Mouse (Mus musculus): Measurements from ENCODE around the gene Gm45808.

Gm45808 gene

DNA sequence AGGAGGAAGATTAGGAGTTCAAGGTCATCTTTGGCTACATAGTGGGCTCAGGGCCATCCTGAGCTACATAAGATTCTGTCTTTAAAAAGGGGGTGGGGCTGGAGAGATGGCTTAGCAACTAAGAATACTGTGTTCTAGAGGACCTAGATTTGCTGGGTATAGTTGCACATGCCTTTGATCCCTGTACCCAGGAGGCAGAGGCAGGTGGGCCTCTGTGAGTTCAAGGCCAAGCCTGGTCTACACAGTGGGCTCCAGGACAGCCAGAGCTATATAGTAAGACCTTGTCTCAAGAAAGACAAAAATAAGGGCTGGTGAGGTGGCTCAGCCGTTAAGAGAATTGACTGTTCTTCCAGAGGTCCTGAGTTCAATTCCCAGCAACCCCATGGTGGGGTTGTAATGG lies 36.6 kb downstream of the Gm45808 start:
- no peak for DNase-seq (ENCODE audit: low spot score)

DNA sequence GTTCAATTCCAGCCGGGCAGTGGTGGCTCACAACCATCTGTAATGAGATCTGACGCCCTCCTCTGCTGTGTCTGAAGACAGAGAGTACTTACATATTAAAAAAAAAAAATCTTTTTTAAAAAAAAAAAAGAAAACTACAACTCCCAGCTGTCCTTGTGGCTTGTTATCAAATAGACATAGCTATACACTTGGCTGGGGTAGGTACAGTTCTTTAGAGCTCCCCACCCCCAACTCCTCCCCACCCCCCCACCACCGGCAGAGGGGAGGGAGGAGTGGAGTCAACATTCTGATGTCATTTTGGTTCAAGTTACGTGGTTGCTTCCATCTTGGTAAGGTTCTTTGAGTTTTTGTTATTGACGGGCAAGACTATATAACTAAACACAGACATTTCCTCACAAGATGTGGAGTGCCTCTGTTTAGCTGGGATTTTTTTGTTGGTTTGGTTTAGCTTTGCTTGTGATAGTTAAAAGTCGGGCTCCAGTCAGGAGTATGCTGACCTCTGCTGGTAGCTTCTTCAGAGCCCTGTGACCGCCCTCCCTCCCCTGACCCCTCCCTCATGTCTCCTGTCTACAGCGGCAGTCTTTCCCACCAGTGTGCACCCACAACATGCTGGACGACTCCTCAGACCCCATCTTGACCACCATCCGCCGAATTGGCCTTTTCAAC lies 39.2 kb downstream of the Gm45808 start:
- DNase-seq (ENCODE audit: low spot score) = no peak

DNA sequence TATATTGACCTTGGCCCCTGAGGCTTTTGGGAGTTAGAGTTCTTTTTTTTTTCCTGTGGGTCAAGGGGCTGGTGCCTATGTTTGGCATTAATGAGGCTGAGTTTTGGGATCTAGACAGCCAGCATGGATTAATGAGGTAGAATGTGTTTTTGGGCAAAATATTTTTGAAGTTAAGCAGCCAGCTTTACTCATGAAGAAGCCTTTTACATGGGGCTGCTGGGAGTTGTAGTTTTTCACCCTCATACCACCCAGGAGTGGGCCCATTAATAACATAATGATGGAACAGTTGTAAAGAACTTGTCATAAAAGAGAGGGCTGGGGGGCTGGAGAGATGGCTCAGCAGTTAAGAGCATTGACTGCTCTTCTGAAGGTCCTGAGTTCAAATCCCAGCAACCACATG lies 40.0 kb downstream of the Gm45808 start:
- no peak for DNase-seq (ENCODE audit: low spot score)

DNA sequence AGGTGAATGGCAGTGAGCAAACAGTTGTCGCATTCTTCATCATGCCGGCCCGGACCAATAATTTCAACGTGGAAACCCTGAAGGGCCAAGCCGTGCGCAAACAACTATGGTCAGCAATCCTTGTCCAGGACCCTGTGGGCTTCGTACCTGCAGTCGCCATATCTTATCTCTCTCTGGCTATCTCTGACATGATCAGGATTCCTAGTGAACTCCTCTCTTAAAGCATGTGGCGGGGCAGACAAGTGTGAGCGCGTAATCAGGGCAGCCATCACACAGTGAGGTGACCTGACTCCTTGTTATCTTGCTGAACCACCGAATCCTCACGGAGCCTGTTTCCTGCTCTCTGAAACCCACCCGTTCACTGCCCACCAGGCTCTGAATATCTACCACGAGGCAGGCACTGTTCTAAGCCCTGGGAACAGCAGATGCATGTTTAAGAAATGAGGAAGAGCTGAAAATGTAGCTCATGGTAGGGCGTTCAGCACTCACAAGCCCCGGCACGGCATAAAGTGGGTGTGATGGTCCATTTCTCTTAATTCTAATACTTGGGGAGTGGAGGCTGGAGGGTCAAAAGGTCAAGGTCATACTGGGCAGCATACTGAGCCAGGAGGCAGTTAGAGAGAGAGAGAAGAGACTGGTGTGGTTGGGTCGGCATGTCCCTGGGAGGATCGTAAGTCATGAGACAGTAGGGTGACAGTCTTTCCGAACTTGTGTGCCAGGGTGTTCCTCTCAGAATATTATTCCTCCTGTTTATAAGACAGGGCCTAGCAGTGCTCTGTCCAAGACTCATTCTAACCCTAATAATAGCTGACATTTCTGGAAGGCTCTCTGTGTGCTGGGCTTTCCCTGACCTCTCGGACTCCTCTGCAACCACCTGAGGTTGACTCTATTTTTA lies 42.8 kb downstream of the Gm45808 start:
- DNase-seq (ENCODE audit: low spot score) = no peak

DNA sequence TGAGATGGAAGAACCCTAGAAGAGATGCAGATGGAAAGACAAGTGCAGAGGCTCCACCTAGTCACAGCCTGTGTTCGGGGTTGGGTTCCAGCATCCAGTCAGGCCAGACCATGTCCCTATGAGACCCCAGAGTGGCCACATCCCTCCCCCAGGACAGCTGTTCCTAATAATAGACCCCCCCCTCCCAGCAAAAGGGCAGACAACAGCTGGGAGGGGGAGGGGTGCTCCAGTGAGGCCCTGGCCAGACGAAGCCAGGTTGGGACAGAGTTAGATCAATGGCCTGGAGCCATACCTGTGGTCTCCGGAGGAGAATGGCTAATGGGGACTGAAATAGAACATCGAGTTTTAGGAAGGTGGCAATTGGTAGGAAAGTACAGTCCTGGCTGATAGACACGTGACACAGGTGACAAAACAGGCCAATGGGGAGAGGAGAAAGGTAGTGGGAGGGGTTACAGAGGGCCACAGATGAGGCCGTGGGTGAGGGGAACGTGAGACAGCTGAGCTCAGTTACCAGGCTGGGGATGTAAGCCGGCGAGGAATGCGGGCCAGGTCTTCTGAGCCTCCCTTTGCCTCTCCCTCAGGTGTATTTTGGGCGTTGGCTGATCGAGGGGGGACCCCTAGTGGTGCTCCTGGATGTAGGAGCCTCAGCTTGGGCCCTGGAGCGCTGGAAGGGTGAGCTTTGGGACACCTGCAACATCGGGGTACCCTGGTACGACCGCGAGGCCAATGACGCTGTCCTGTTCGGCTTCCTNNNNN lies 48.9 kb downstream of the Gm45808 start, which contains the start of gene Ruvbl2:
Gene Ruvbl2, minus strand, starts transcription at position 576 of the 756 bp plus-strand sequence.
- peak; percentile 48 for DNase-seq (ENCODE audit: low spot score)

DNA sequence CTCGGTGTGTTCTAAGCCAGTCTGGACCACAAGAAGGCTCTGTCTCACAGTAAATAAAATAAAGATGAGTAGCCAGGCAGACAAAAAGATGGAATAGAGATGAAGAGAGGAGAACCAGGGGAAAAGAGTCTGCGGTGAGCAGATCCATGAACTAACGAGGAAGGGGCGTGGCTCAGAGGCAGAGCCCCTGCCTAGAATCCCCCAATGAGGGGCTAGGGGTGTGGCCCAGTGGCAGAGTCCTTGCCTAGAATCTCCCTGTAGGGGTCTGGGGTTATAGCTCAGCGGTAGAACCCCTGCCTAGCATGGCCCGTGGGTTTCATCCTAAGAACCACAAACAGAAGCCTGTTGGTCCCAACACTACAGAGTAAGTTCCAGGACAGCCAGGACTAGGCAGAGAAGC lies 49.6 kb downstream of the Gm45808 start:
- DNase-seq (ENCODE audit: low spot score) = no peak

DNA sequence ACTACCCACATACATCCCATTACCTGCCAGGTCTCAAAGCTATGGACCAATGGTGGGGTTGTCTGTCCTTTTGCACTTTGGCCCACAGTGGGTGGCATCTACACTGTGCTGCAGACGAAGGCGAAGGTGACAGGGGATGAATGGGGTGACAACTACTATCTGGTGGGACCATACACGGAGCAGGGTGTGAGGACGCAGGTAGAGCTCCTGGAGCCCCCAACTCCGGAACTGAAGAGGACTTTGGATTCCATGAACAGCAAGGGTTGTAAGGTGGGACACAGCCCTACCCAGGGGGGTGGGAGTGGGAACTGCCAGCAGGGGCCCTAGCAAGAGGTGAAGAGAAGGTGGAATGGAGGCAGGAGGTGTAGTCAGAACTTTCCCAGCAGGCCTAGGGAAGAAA lies 50.2 kb downstream of the Gm45808 start:
- no peak for DNase-seq (ENCODE audit: low spot score)

DNA sequence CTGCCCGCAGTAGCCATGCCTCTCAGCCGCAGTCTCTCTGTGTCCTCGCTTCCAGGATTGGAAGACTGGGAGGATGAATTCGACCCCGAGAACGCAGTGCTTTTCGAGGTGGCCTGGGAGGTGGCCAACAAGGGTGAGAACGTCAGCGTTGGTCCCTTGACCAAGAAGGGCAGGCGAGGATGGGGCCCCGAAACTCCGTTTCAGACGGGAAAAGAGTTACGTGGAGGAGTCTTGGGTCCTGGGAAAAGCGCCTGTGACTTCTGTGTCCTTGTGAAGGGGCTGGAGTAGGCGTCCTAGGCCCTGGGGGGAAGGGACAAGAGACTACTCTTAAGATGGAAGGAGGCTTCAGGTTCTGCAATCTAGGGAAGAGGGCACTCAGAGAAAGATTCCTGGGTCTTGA lies 51.6 kb downstream of the Gm45808 start:
- no peak for DNase-seq (ENCODE audit: low spot score)

DNA sequence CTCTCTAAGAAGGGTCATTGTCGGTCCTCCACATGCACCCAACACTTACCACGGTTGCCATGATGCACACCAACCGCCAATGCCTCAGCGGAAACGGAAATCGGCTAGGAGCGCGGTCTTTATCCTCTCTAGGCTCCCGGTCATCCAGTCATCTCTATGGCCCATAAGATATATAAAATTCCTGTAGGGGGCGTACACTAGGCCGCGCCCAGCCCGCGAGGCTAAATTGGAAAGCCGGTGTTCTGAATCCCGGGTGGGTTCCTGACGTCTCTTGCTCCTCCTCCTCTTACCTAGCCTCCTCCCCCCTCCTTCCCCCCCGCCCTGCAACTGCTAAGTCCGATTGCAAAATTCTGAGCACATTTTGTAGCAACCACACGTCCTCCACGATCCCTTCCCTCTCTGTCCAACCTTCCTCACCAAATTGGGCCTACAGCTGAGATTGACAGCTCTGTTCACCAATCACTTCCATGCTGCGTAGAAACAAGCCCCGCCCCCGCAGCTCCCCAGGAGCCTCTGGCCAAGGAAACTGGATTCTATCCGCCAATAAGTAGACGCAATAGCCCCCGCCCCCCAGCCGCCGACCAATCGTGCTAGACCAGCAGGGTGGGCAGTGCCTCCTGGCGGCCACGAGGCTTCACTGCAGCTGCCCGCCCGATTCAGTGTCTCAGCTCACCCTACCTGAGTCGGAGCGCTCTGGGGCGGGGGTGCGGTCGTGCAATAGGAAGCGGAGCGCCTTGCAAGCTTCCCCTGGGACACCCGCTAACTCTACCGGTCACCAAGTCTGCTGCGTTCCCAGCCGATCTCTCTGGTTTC lies 52.2 kb downstream of the Gm45808 start, which contains the start of gene Gys1:
Gene Gys1, plus strand, starts transcription at position 642 of the 813 bp plus-strand sequence.
- DNase-seq (ENCODE audit: low spot score) = peak; percentile 100

DNA sequence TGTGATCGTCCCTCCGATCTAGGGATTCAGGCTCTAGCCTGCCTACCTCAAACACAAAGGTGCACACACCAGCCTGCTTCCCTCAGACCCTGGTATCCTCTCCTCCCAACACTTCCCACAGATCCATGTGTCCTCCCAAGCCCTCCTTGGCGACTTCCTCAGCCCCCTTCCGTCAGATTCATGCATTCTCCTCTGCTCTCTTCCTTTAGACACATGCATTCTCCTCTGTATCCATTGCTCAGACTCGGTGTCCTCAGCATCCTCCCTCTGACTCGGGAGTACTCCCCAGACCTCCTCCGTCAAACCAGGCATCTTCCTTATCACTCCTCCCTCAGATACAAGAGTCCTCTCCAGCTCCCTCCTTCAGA lies 52.8 kb downstream of the Gm45808 start:
- no peak for DNase-seq (ENCODE audit: low spot score)

DNA sequence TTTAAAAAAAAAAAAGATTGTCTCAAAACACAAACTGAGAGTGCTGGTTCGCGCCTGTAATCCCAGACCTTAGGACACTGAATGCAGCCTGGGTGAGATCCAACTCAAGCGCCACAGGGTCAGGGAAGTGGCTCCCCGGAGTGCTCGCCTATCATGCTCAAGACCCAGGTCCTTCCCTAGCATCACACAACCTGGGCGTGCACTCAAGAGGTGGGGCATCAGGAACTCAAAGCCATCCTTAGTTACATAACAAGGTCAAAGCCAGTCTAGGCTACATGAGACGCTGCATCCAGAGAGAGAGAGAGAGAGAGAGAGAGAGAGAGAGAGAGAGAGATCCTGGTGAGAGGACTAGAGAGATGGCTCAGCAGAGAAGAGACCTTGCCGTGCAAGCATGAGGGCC lies 60.1 kb downstream of the Gm45808 start:
- DNase-seq (ENCODE audit: low spot score) = no peak

DNA sequence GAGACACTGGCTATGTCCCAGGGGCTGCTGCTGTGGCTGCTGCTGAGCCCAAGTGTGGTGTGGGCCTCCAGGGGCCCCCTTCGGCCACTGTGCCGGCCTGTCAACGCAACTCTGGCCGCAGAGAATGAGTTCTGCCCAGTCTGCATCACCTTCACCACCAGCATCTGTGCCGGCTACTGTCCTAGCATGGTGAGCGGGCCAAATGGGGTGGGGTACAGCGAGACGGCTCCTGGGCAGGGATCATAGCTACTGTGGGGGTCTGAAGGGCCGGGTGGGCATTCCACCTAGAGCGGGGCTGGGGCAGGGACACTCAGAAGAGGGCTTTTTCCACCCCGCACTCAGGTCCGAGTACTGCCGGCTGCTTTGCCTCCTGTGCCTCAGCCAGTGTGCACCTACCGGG lies 65.4 kb downstream of the Gm45808 start:
- no peak for DNase-seq (ENCODE audit: low spot score)

DNA sequence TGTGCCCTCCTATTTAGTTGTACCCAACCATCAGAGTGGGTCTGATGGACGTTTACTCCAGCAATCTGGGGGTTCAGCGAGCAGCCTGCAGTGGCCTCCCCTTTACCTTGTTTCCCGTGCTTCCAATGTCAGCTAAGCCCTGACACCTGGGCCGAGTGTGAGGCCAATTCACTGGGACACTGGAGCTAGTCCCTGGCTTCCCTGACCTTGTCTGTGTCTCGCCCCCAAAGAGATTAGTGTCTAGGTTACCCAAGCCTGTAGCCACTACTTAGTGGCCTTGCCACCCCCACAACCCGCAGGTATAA lies 66.0 kb downstream of the Gm45808 start, which contains the start of gene Lhb:
Gene Lhb, plus strand, starts transcription at position 206 of the 305 bp plus-strand sequence.
- no peak for DNase-seq (ENCODE audit: low spot score)

DNA sequence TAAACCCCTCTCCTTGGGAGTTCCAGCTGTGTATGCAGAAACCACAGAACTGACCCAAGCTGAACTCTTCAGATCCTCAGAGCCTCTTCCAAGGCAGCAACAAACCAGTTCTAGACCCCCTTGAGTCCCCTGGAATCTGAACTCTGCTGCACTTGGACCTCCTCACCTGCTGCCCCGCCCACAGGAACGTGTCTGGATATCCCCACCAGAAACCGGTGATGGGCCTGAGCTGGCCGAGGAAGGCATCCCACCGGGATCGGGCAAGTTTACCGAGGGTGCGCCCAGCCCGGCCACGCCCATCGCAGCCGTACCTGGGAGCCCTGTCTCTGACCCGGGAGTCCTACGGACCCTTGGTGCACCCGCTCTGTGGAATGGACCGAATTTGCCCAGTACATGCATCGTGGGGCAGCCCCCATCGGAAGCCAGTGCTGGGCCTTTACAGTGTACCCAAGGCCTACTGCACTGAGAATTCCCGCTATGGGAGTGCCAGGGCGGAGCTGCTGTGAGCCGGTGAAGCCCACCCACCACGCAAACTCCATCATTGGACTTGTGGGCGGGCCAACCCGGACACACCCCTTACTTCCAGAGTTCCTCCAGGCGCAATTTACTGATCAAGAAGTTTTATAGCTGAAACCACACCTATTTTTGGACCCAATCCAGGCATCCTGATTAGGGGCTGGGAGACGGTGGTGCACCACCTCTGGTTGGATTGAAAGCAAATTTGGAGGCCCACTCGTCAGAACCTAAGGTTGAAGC lies 66.6 kb downstream of the Gm45808 start:
- no peak for DNase-seq (ENCODE audit: low spot score)

DNA sequence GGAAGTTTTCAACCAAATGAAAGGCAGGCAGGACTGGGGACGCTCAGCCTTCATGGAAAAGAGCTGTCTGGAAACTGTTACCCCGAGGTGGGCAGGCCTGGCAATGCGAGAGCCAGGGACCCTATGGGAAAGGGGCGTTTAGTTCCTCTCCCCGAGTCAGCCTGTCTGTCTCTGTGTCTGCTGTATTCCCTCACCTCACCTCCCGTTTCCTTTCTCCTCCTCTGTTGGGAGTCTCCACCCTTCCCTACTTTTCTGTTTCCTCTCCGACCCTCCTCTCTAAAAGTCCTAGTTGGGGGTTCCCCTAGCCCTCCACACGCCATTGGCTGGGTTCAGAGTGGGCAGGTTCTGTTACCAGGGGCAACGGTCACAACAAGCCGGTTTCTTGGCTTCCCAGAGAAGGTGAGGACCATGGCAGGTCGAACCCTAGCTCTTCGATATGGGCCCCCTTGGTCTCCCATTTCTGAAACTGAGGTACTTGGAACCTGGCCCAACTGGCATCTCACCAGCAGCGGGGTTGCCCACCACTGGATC lies 68.6 kb downstream of the Gm45808 start:
- no peak for DNase-seq (ENCODE audit: low spot score)

Data from urinary bladder, postnatal 14 days (tissue).